Mouse (Mus musculus): ENCODE measurements around the gene Mtus2. TPM values are rescaled to one million over a fixed set of nuclear protein-coding genes. Genes with fewer than 3 reads are reported as not detected.
"Not testable (repeated sequence)": the region's sequence is repeated elsewhere in the genome, so short reads cannot be mapped to it uniquely, and the experiment has no call there.

The Mtus2 gene
- polyA plus RNA-seq, 1 experiment from 2014 or later, result 8.1 TPM

- 79% methylated on average over 10 of the region's 10 CpGs for WGBS
- H3K36me3 ChIP-seq (ENCODE audit: control insufficient read depth, insufficient read depth, low read length), result no peaks in the 10 kb centered on the region
- no peaks in the 10 kb centered on the region for H3K4me1 ChIP-seq (replicated peaks; ENCODE audit: control insufficient read depth, insufficient read depth, low read length)
- no peak overlapping the region for H3K4me2 ChIP-seq (ENCODE audit: low read depth, low read length, severe bottlenecking)
- DNase-seq (ENCODE audit: low spot score) (no peak), ATAC-seq (replicated peaks; ENCODE audit: low FRiP score) (no peak)
- no peak overlapping the region for H3K27ac ChIP-seq (ENCODE audit: low read depth, low read length)
- no peak overlapping the region for H3K4me3 ChIP-seq (ENCODE audit: low read depth, low read length)
- no peaks in the 10 kb centered on the region for H3K27me3 ChIP-seq (ENCODE audit: control insufficient read depth, insufficient read depth, low read length)
- no peak overlapping the region for H3K9ac ChIP-seq (ENCODE audit: low read length)
- H3K9me3 ChIP-seq (ENCODE audit: control insufficient read depth, low read length), result no peaks in the 10 kb centered on the region
Measured at GRCm38 (mm10) chr5:148310790-148311189, 353.7 kb downstream of the Mtus2 start.

GRCm38 (mm10) chr5:148312443-148312842 is 355.3 kb downstream of the Mtus2 start:
- H3K4me2 ChIP-seq (ENCODE audit: low read depth, low read length, severe bottlenecking), result no peak overlapping the region
- 64% methylated on average over 2 of the region's 2 CpGs for WGBS
- H3K36me3 ChIP-seq (ENCODE audit: control insufficient read depth, insufficient read depth, low read length), result no peaks in the 10 kb centered on the region
- DNase-seq (ENCODE audit: low spot score) (no peak), ATAC-seq (replicated peaks; ENCODE audit: low FRiP score) (no peak)
- no peak overlapping the region for H3K4me3 ChIP-seq (ENCODE audit: low read depth, low read length)
- no peaks in the 10 kb centered on the region for H3K9me3 ChIP-seq (ENCODE audit: control insufficient read depth, low read length)
- H3K27me3 ChIP-seq (ENCODE audit: control insufficient read depth, insufficient read depth, low read length), result no peaks in the 10 kb centered on the region
- H3K27ac ChIP-seq (ENCODE audit: low read depth, low read length), result no peak overlapping the region
- no peak overlapping the region for H3K9ac ChIP-seq (ENCODE audit: low read length)
- no peaks in the 10 kb centered on the region for H3K4me1 ChIP-seq (replicated peaks; ENCODE audit: control insufficient read depth, insufficient read depth, low read length)

DNA sequence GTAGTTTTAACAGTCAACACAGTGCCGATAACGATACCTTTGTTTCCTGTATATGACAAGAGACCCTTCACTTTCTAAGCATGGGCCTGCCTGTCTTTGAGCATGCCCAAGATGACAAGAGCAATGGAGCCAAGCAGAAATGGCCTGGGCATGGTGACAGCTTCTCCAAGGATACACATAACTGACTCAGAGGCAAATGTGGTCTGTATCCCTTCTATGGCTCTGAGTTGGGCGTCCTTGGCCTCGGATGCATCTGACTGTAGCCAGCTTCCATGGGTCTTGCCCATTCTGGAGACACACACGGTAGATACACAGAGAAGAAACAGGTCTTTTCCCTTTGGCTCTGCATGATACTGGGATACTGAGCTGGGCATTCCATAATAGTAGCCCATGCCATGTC is 357.8 kb downstream of the Mtus2 start:
- no peak for ATAC-seq (replicated peaks; ENCODE audit: low FRiP score)
- Histone ChIP-seq H3K36me3 (ENCODE audit: control insufficient read depth, insufficient read depth, low read length) (no peaks in the 10 kb centered on the region), H3K9ac (ENCODE audit: low read length) (no peak overlapping the region), H3K4me1 (replicated peaks; ENCODE audit: control insufficient read depth, insufficient read depth, low read length) (no peaks in the 10 kb centered on the region), H3K4me2 (ENCODE audit: low read depth, low read length, severe bottlenecking) (no peak overlapping the region), H3K27me3 (ENCODE audit: control insufficient read depth, insufficient read depth, low read length) (no peaks in the 10 kb centered on the region), H3K27ac (ENCODE audit: low read depth, low read length) (no peak overlapping the region), H3K9me3 (ENCODE audit: control insufficient read depth, low read length) (no peaks in the 10 kb centered on the region), H3K4me3 (ENCODE audit: low read depth, low read length) (no peak overlapping the region)
- DNase-seq (ENCODE audit: low spot score), result no peak
- 96% methylated on average over 5 of the region's 5 CpGs for WGBS

DNA sequence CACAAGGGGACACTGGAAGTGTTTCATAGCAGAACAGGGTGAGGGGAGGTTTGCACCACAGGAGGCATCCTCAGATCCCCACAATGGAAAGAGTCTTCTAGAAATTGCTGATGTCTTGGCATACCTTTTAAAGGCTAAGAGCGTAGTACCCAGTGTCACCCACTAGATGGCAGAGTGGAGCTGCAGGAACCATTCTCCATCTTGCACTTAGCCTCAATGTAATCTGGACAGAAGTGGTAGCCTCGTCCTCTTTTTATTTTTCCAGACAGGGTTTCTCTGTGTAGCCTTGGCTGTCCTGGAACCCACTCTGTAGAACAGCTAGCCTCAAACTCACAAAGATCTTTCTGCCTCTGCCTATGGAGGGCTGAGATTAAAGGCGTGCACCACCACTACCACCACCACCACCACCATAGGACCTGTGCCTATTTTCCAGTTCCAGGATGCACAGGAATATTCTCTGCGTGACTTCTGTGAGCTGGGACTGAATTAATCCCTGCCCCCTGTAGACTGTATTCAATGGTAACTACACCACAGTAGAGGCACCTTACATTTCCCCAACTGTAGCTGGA is 368.3 kb downstream of the Mtus2 start:
- H3K4me1 ChIP-seq (replicated peaks; ENCODE audit: control insufficient read depth, insufficient read depth, low read length), result no peaks in the 10 kb centered on the region
- H3K36me3 ChIP-seq (ENCODE audit: control insufficient read depth, insufficient read depth, low read length), result no peaks in the 10 kb centered on the region
- H3K9me3 ChIP-seq (ENCODE audit: control insufficient read depth, low read length), result no peaks in the 10 kb centered on the region
- DNase-seq (ENCODE audit: low spot score) (peak; percentile 76), ATAC-seq (replicated peaks; ENCODE audit: low FRiP score) (0 out of 2 replicates have a peak, but pooled peaks have one; percentile 24)
- H3K4me2 ChIP-seq (ENCODE audit: low read depth, low read length, severe bottlenecking), result no peak overlapping the region
- no peaks in the 10 kb centered on the region for H3K27me3 ChIP-seq (ENCODE audit: control insufficient read depth, insufficient read depth, low read length)
- no peak overlapping the region for H3K4me3 ChIP-seq (ENCODE audit: low read depth, low read length)
- no peak overlapping the region for H3K27ac ChIP-seq (ENCODE audit: low read depth, low read length)
- H3K9ac ChIP-seq (ENCODE audit: low read length), result no peak overlapping the region
- WGBS, result 48% methylated on average over 4 of the region's 4 CpGs

DNA sequence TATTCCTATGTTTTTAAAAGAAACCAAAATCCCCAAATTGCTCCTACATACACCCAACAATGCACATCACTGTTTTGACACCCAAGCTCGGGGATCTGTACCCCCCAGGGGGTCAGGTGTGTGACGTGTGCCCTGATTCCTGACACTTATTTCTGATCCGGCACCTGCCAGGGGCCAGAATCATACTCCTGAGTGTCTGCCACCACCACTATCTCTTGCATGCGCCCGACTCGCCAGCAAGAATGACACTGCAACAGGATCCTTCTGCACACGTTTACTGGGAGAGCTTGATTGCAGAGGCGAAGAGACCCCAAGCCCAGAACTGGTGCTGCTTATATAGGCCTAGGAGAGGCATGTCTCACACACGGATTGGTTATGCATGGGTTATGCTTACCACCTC is 369.2 kb downstream of the Mtus2 start:
- not testable (repeated sequence) for H3K9ac ChIP-seq (ENCODE audit: low read length); ATAC-seq (replicated peaks; ENCODE audit: low FRiP score); H3K4me2 ChIP-seq (ENCODE audit: low read depth, low read length, severe bottlenecking); H3K4me3 ChIP-seq (ENCODE audit: low read depth, low read length); H3K9me3 ChIP-seq (ENCODE audit: control insufficient read depth, low read length); H3K27me3 ChIP-seq (ENCODE audit: control insufficient read depth, insufficient read depth, low read length); H3K36me3 ChIP-seq (ENCODE audit: control insufficient read depth, insufficient read depth, low read length); H3K27ac ChIP-seq (ENCODE audit: low read depth, low read length); H3K4me1 ChIP-seq (replicated peaks; ENCODE audit: control insufficient read depth, insufficient read depth, low read length); DNase-seq (ENCODE audit: low spot score)
- 95% methylated on average over 9 of the region's 9 CpGs for WGBS

DNA sequence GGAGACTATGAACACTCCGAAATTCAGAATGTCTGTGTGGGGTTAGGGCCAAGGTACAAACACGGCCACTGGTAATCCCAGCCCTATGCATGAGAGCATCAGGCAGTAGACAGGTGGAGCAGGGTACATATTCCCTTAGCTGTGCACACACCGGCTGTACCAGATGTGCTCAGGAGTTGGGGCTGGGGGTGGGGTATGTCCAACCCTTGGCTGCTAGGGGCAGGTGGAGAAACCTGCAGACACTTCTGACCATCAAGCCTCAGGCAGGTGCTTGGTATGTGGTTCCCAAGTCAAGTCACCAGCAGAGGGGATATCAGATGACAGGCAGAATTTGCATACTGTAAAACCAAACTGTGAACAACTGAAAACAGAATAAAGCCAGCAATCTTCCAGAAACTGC is 371.9 kb downstream of the Mtus2 start:
- Histone ChIP-seq H3K9me3 (ENCODE audit: control insufficient read depth, low read length) (no peaks in the 10 kb centered on the region), H3K36me3 (ENCODE audit: control insufficient read depth, insufficient read depth, low read length) (no peaks in the 10 kb centered on the region; the same call in 1 of the 2 replicates), H3K9ac (ENCODE audit: low read length) (no peak overlapping the region), H3K4me2 (ENCODE audit: low read depth, low read length, severe bottlenecking) (no peak overlapping the region), H3K4me3 (ENCODE audit: low read depth, low read length) (no peak overlapping the region), H3K27me3 (ENCODE audit: control insufficient read depth, insufficient read depth, low read length) (no peaks in the 10 kb centered on the region), H3K27ac (ENCODE audit: low read depth, low read length) (no peak overlapping the region), H3K4me1 (replicated peaks; ENCODE audit: control insufficient read depth, insufficient read depth, low read length) (no peaks in the 10 kb centered on the region)
- no peak for DNase-seq (ENCODE audit: low spot score)
- no peak for ATAC-seq (replicated peaks; ENCODE audit: low FRiP score)
- WGBS, result 89% methylated on average over 3 of the region's 3 CpGs

DNA sequence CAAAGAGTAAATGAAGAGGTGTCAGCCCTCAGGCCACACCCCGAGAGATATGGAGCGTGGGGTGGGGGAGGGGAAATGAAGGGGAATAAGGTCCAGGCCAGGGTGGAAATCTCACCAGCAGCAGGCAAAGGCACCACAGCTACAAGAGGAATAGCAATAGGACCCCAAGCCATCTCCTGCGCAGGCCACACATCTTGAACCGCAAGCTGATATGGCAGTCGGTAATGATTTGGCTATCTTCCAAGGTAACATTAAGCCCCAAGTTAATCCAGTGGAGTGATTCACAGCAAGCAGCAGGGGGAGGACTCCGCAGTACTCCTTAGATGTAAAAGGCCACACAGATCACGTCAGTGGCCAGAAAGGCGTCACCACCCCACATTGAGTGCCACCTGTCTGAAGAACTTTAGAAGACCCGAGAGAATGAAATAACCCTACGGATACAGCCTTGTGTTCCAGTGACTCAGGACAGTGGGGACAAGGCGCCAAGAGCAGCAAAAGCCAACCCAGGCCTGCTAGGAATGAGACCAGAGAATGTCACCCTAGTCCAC is 374.2 kb downstream of the Mtus2 start:
- H3K27ac ChIP-seq (ENCODE audit: low read depth, low read length), result no peak overlapping the region
- ATAC-seq (replicated peaks; ENCODE audit: low FRiP score), result no peak
- H3K27me3 ChIP-seq (ENCODE audit: control insufficient read depth, insufficient read depth, low read length), result no peaks in the 10 kb centered on the region
- H3K9ac ChIP-seq (ENCODE audit: low read length), result no peak overlapping the region
- 85% methylated on average over 11 of the region's 11 CpGs for WGBS
- H3K4me2 ChIP-seq (ENCODE audit: low read depth, low read length, severe bottlenecking), result no peak overlapping the region
- H3K36me3 ChIP-seq (ENCODE audit: control insufficient read depth, insufficient read depth, low read length), result no peaks in the 10 kb centered on the region; the same call in 1 of the 2 replicates
- no peak for DNase-seq (ENCODE audit: low spot score)
- H3K4me1 ChIP-seq (replicated peaks; ENCODE audit: control insufficient read depth, insufficient read depth, low read length), result no peaks in the 10 kb centered on the region
- H3K9me3 ChIP-seq (ENCODE audit: control insufficient read depth, low read length), result no peaks in the 10 kb centered on the region
- H3K4me3 ChIP-seq (ENCODE audit: low read depth, low read length), result no peak overlapping the region

GRCm38 (mm10) chr5:148331926-148332621 is 375.0 kb downstream of the Mtus2 start:
- WGBS, result 86% methylated on average over 18 of the region's 18 CpGs
- H3K4me3 ChIP-seq (ENCODE audit: low read depth, low read length), result no peak overlapping the region
- H3K4me1 ChIP-seq (replicated peaks; ENCODE audit: control insufficient read depth, insufficient read depth, low read length), result no peaks in the 10 kb centered on the region
- H3K36me3 ChIP-seq (ENCODE audit: control insufficient read depth, insufficient read depth, low read length), result no peaks in the 10 kb centered on the region; the same call in 1 of the 2 replicates
- no peaks in the 10 kb centered on the region for H3K27me3 ChIP-seq (ENCODE audit: control insufficient read depth, insufficient read depth, low read length)
- H3K4me2 ChIP-seq (ENCODE audit: low read depth, low read length, severe bottlenecking), result no peak overlapping the region
- DNase-seq (ENCODE audit: low spot score) (no peak), ATAC-seq (replicated peaks; ENCODE audit: low FRiP score) (no peak)
- no peak overlapping the region for H3K27ac ChIP-seq (ENCODE audit: low read depth, low read length)
- H3K9me3 ChIP-seq (ENCODE audit: control insufficient read depth, low read length), result no peaks in the 10 kb centered on the region
- H3K9ac ChIP-seq (ENCODE audit: low read length), result no peak overlapping the region

- DNase-seq (ENCODE audit: low spot score), result peak; percentile 82
- ATAC-seq (replicated peaks; ENCODE audit: low FRiP score), result peak; percentile 74
- WGBS, result 43% methylated on average over 8 of the region's 8 CpGs
- Histone ChIP-seq H3K9ac (ENCODE audit: low read length) (no peak overlapping the region), H3K4me2 (ENCODE audit: low read depth, low read length, severe bottlenecking) (no peak overlapping the region), H3K4me3 (ENCODE audit: low read depth, low read length) (no peak overlapping the region), H3K27me3 (ENCODE audit: control insufficient read depth, insufficient read depth, low read length) (no peaks in the 10 kb centered on the region), H3K36me3 (ENCODE audit: control insufficient read depth, insufficient read depth, low read length) (no peaks in the 10 kb centered on the region; the same call in 1 of the 2 replicates), H3K27ac (ENCODE audit: low read depth, low read length) (no peak overlapping the region), H3K4me1 (replicated peaks; ENCODE audit: control insufficient read depth, insufficient read depth, low read length) (no peaks in the 10 kb centered on the region), H3K9me3 (ENCODE audit: control insufficient read depth, low read length) (no peaks in the 10 kb centered on the region)
Measured at GRCm38 (mm10) chr5:148332622-148332974, 375.5 kb downstream of the Mtus2 start.

Data from forebrain, embryonic 11.5 days (tissue).